Mouse (Mus musculus) left cerebral cortex, adult 8-10 months (tissue): ENCODE measurements around the gene Ppbp. TPM values are rescaled to one million over a fixed set of nuclear protein-coding genes. Genes with fewer than 3 reads are reported as not detected.
"Not testable (repeated sequence)": the region's sequence is repeated elsewhere in the genome, so short reads cannot be mapped to it uniquely, and the experiment has no call there.

ENCODE experiments used
- DNase-seq, 2 experiments: peaks; one replicate each; pipeline ENCODE4 v3.0.0; 2022; ENCODE audit warnings: low spot score in 2 of 2
- microRNA-seq, 2 experiments: library from miRNA; unstranded; fragments of <30 nt; microRNA quantifications; one replicate each; pipeline ENCODE4 v1.2.0; 2022
- total RNA-seq, 4 experiments: library from RNA; stranded (reverse); gene quantifications; 2 replicates each; pipeline ENCODE4 v1.2.4; 2022

Ppbp gene
- total RNA-seq, 4 experiments from 2014 or later, result 0.35 to 0.80 TPM; not detected in 2

- no peak for DNase-seq
Observed at GRCm38 (mm10) chr5:90785659-90786588, 17.6 kb downstream of the Ppbp start, which contains the start of gene Cxcl3. Cxcl3 (plus strand) TSS chr5:90786103.

GRCm38 (mm10) chr5:90788114-90788513, 19.8 kb downstream of the Ppbp start:
- no peak for DNase-seq

GRCm38 (mm10) chr5:90789306-90790073, 21.2 kb downstream of the Ppbp start:
- DNase-seq, result no peak

- DNase-seq, result no peak
Observed at GRCm38 (mm10) chr5:90790074-90790502, 21.8 kb downstream of the Ppbp start.

GRCm38 (mm10) chr5:90794195-90794625, 25.9 kb downstream of the Ppbp start, which contains the start of gene Cxcl15:
Cxcl15 (plus strand) TSS chr5:90794534.
- DNase-seq, result no peak

- DNase-seq, result not testable (repeated sequence)
Observed at GRCm38 (mm10) chr5:90795392-90795791, 27.1 kb downstream of the Ppbp start.

- DNase-seq, result no peak
Observed at GRCm38 (mm10) chr5:90804574-90804973, 36.3 kb downstream of the Ppbp start.

- no peak for DNase-seq
Observed at GRCm38 (mm10) chr5:90806050-90806449, 37.7 kb downstream of the Ppbp start.

- no peak for DNase-seq
Observed at GRCm38 (mm10) chr5:90807176-90807950, 39.0 kb downstream of the Ppbp start.

Small RNAs within 50 kb of the gene (microRNA-seq; reads per million reads assigned to microRNA genes)
- gene Gm24322, result 0 reads per million in 2 experiments

Other genes starting within 250 kb of the Ppbp start
- gene Afm, start 249.6 kb upstream of the Ppbp start, total RNA-seq, result not detected
- under 1 TPM; 0.14 to 0.49 (median 0.26) TPM for gene 5830473C10Rik, start 207.4 kb upstream of the Ppbp start, total RNA-seq
- 1 to 10 TPM in 3 of 4 experiments, under 1 TPM in 1; 0.93 to 3.0 (median 1.7) TPM for gene Rassf6, start 127.9 kb upstream of the Ppbp start, total RNA-seq
- gene Cxcl5, start 9.2 kb upstream of the Ppbp start, total RNA-seq, result 1 to 10 TPM in 1 of 4 experiments, under 1 TPM in 3; 0.30 to 1.9 (median 0.64) TPM
- 1 to 10 TPM; 2.2 to 3.3 (median 2.8) TPM for gene Pf4, start 3.9 kb downstream of the Ppbp start, total RNA-seq
- gene Cxcl3, start 17.6 kb downstream of the Ppbp start, total RNA-seq, result not detected
- not detected for gene Cxcl15, start 26.0 kb downstream of the Ppbp start, total RNA-seq
- under 1 TPM in 1 of 4 experiments, not detected in 3; 0.46 TPM for gene Cxcl1, start 122.7 kb downstream of the Ppbp start, total RNA-seq
- gene Cxcl2, start 135.4 kb downstream of the Ppbp start, total RNA-seq, result not detected
- gene Mthfd2l, start 162.6 kb downstream of the Ppbp start, total RNA-seq, result 10 to 100 TPM; 16.5 to 20.0 (median 18.4) TPM